Mouse (Mus musculus) urinary bladder, postnatal 4 days (tissue): ENCODE measurements at regions not wholly inside any gene's neighbourhood (a gene's known extent, or its start where the extent isn't known, plus 50 kb on each side); places are given as distances from the start of the nearest gene placed in this dataset.

Source experiments
- DNase-seq, 2 experiments: peaks; one replicate each; pipeline ENCODE4 v3.0.0; 2021 to 2022; ENCODE audit warnings: low spot score in 2 of 2

DNA sequence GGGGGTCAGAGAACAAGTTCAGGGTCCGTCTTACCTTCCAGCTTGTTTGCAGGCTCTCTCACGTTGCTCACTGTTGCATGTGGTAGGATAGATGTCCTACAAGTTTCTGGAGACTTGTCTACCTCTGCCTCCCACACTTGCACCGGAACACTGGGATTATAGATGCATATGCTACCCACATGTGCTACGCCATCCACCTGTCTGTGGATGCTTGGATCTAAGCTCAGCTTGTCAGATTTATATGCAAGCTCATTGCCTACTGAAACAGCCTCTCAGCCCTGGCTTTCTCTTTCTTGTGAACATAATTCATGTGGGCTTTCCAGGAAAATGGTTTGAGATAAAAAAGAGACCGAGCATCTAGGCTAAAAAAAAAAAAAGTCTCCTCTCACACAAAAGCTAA lies 353.0 kb downstream of the Nucb2 start:
- no peak for DNase-seq

DNA sequence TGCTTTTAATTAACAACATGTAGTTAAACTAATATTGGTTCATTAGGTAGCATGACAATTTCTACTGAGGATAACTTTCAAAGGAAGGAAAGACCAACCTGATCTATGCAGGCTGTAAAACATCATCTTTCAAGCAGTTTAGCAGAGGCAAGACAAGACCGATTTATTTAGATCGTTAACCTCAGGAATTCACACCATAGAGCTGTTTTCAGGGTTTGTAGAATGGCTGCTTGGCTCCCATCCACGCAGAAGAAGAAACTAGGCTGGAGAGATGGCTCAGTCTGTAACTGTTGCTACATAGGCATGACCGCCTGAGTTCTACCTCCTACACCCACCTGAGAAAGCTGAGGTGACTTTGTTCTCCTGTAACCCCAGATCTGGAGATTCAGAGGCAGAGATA lies 353.6 kb downstream of the Nucb2 start:
- no peak for DNase-seq

DNA sequence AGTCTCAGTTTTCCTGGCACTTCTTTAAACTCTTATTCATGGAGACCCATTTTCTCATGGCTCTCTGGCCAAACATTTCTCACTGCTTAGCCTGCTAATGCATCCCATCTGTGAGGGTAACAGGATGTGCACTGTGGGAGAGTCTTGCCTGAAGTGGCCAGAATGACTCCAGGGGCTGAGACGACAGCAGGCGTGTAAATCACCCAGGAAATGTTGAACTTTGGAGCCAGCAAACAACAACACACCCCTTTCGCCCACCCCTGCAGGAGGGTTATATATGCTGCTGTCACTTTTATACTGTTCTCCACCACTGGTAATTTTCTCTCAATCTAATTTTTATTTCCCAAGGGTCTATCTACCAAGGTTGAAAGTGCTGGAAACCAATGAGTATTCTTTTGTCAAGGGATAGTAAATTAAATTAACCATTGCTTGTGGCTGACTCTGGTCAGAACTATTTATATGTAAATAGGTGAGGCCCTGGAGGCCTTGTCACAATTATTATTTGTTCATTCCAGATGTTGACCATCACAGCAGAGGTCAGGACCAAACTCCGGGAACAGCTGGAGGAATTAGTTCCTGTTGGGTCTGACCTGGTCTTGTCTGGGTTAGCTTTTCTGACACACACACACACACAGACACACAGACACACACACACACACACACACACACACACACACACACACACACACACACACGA lies 378.2 kb downstream of the Nucb2 start:
- DNase-seq = no peak

DNA sequence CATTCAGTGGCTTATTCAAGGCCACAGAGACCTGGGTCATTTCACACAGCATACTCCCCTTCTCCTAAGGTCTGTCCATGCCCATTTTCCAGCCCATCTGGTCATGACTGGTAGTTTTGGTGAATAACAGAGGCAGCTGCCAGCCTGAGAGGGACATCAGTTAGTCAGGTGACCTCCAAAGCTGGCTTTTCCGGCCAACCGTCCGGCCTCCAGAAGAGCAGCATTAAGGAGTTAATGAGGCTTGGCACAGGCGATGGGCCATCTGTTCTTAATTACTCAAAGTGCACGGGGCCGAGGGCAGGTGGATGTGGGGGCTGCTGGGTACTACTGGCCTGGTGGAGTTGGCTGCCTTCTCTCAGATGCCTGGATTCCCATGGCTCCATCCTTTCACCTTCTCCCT lies 389.7 kb downstream of the Nucb2 start:
- DNase-seq = no peak

DNA sequence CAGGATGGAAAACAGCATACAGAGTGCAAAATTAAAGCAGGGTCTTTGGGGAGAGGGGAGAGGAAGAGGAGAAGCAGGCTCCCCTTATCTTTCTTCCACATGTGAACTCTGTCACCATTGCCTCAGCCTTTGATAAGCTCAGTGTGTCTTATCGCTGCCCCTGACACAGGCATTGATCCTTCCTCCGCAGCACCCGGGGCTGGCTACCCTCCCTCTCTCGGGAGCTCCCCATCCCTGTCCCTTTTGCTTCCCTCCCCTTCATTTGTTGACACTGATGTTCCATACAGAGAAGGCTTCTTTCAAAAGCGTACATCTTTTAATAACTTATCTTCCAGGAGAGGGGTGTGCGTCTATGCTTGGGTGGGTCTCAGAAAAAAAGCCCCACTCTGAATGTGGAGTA lies 411.6 kb downstream of the Nucb2 start:
- no peak for DNase-seq

DNA sequence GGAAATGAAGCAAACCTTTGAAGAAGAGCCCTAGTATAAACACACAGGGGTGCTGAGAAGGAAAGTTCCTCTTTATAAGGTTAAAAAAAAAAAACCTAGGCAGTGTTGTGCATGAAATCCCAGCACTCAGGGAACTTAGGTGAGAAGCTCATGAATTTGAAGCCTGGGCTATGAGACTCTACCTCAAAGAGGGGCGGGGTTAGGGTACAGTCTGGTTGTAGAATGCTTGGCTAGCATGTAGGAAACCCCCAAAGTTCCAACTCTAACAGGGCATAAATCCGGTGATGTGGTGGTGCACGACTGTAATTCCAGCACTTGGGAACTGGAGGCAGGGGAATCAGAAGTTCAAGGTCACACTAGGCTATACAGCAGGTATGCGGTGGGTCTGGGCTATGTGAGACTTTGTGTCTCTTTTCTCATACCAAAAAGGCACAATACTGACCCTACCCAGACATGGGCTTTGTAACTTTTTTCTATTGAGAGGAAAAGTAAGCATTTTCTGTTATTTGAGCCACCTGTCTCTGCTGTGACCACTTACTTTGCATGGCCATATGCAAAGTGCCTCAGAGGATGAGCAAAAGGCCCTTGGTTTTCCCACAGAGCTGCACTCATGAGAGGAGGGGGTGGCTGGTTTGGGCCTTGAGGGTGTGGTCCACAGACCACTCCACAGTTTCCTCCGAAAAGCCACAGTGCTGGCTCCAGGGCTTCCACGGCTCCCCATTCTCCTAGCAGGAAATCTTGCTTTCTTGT lies 413.9 kb downstream of the Nucb2 start:
- DNase-seq = no peak

DNA sequence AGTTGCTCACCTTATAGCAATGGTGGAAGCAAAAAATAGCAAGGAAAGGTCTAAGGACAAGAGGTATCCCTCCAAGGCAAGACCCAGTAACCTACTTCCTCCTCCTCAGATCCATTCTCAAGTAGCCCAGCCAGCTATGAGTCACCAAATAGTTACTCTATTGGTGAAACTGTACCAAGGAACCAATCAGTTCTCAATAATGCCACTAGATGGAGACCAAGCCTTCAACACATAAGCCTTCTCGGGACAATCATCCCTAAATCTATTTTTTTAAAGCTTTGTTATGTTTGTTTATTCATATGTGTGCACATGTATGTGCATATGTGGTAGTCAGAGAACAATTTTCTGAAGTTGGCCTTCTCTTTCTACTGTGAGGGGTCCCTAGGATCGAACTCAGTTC lies 434.3 kb upstream of the Xylt1 start:
- DNase-seq = no peak

DNA sequence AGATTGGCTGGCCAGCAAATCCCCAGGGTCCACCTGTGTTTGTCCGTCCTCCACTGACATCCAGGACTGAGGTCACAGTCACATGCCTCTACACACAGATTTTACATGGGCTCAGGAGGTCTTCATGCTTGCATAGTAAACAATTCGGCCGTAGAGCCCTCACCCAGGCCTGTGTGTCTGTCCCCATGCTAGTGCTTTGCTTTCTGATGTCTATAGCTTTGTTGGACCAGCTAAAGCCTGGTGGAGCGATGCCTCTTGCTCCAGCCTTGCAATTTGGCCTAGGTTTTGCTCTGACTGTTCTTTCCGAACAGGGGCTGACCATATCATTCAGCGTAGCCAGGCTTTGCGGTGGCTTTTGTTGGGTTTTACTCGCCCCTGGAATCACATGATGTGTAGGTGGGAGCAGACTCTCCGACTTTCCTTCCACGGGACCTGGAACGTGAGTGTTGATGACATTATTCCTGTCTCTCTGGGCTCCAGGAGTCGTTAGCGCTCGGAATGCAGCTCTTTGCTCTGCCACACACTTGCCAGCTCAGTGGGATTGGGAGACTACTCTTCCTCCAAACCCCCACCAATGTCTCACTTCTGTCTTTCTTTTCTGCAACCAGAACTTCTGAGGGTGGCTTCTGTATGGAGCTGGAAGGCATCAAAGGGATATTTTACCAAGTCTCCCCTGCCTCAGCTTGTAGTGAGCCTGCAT lies 421.4 kb upstream of the Xylt1 start:
- no peak for DNase-seq

DNA sequence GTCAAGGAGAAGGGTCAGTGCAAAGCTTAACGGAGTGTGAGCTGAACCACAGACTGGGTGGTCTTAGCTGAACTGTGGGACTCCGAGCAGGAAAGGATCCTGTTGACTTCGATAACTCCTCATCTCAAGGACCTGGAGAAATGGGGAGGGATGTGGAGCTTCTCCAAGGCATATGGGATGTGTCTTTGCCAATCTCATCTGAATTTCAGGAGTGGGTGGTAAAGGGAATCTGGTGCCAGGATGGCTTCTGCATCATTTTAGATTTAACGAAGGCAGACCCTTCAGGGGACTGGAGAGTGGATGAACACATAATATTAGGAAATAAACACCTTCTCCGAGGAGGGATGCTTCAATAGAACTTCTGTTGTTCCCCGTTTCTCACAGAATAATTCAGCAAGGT lies 416.9 kb upstream of the Xylt1 start:
- no peak for DNase-seq

DNA sequence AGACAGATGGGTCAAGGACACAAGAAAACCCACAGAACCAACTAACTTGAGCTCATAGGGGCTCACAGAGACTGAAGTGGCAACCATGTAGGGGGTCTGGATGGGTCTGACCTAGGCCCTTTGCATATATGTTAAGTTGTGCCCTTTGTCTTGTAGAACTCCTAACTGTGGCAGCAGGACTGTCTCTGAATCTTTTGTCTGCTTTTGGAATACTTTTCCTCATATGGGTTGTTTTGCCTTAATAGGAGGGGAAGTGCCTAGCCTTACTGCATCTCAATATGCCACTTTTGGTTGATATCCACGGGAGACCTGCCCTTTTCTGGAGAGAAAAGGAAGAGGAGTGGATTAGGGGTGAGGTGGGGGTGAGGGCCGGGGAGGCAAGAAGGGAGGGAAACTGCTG lies 389.4 kb upstream of the Xylt1 start:
- DNase-seq = no peak

DNA sequence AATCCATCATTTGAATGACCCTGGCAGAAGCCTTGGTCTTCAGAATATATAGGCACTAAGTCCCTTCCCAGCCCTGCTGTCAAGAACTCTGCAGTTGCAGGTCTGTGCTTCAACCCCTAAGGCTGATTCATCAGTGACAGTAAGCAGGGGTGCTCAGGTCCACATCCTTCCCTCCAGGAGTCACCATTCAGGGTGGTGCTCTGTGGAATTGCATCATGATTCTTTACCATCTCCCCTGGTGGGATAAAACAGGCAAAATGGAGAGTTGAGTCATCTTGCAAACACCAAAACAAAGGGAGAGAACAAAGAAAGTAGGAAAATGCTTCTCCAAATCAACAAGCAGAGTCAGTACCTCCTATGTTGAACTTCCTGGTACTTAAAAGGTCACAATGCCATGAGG lies 388.6 kb upstream of the Xylt1 start:
- no peak for DNase-seq

DNA sequence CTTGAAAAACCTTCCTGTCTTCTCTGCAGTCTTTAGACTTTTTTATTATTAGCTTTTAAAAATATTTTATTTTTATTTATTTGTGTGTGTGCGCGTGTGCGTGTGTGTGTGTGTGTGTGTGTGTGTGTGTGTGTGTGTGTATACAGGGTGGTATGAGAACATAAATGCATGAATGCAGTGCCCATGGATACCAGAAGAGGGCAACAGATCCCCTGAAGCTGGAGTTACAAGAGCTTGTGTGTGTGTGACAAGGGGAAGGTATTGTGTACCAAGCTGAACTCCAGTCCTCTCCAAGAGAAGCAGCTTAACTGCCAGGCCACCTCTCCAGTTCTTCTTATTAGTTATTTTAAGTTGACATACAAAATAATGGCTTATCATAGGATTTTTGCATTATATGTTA lies 385.0 kb upstream of the Xylt1 start:
- no peak for DNase-seq

DNA sequence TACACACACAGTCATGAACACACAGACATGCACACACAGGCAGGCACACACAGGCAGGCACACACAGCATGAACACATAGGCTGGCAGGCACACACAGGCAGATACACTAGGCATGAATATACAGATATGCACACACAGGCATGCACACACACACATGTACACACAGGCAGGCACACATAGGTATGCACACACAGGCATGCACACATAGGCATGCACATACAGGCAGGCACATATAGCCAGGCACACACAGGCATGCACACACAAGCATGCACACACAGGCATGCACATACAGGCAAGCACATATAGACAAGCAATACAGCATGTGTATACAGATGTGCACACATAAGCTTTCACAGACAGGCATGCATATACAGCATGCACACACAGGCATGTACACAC lies 377.6 kb upstream of the Xylt1 start:
- DNase-seq = no peak

DNA sequence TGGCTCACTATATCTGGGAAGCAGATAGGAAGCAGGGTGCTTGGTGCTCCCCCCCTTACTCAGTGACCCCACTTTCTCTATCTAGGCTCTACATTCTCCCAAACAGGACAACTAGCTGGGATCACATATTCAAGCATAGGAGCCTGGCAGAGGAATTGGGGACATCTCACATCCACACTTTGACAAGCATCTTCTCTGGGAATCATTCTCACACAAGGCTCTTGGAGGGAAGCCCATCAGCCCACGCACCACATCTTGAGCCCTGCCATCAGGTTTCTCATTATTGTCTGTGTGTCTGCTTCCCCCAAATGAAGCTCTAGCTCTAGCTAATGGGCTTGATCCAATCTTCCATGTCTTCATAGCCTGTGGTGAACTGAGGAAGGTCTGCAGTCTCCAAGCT lies 362.4 kb upstream of the Xylt1 start:
- no peak for DNase-seq

DNA sequence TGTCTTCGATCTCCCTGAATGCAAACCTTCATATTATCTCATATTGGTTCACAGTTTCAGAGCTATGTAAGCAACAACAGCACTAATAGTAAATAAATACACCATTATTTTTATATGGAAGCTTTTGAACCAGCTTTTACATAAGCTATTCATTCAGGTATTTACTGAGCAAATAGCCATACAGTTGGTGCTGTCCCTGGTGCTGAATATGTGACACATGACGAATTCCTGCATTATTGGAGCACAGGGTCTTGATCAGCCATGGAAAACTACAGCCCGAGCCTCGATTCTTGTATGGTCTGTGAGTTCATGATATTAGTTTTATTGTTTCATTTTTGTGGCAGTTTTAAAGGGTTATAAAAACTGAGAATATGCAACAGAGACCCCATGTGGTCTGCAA lies 359.1 kb upstream of the Xylt1 start:
- DNase-seq = no peak

DNA sequence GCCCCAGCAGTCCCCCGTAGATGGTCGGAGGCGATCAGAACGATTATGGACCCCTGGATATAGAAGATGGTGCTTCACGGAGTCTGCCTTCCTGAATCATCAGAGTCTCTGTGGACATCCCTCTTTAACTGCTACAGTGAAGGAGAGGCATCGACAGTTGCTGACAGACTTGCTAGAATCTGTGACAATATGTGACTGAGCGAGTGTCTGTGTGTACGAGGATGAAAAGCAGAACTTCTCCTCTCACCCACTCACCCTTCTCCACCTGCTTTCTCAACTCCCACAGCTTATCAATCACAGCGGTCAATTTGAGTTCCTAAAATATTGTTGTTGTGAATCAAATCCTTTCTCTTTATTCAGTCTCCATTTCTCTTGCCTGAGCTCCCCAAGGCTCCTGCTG lies 335.9 kb upstream of the Xylt1 start:
- no peak for DNase-seq

DNA sequence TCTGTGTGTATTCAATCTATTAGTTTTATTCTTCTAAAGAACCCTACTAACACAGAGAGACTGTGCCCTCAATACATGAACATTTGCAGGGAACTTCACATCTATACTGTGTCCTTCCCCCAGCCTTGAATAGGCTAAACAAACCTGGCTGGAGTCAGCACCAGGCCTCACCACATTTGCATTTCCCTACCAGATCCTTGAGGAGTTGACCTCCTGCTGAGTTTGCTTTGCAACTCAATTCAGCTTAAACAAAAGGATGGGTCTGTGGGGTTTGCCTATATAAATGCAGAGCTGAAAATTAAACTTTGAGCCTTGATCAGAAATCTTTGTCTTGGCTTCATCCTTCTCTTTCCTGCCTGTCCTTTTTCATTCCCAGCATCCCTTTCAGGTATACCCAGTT lies 331.5 kb upstream of the Xylt1 start:
- no peak for DNase-seq

DNA sequence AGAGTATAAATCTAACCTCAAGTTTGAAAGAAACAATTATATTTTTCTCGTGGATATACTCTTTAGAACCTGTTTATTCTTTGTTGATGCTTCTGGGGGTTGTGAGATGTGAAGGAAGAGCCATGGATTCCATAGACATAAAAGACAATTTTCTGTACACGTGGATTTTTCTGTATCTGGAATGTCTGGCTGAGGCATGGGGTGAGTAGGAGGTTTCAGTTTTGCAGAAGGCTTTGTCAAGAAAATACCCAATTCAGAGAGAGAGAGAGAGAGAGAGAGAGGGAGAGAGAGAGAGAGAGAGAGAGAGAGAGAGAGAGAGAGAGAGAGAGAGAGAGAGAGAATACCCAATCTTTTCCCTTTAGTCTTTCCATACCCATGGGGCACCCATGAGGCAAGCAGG lies 315.0 kb upstream of the Xylt1 start:
- DNase-seq = no peak

DNA sequence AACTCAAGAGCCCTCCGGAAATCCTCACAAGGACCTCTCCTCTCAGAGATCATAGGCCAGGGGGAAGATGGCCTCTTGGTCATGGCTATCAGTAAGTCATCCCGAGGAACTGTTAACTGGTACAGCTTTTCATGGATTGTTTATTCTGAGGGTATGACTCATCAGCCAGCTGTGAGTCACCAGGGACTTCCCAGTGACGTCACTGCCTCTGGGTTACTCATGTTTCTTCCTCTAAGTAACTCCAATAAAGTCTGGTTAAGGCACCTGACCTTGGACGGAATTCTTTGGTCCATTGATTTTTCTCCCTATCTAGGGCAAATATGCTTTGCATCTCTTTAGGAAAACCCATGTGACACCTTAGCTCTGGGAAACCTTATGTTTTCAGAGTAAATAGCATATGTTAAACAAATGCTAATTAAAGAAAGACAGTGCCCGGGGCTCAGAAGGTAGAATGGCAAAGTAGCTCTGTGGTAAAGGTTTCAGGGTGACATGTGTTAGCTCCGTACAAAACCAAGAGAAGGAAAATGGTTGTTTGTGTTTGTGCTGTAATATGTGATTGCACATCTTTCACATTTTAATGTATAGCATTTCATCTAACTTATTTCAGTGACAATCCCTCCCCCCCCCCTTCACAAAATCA lies 289.7 kb upstream of the Xylt1 start:
- no peak for DNase-seq

DNA sequence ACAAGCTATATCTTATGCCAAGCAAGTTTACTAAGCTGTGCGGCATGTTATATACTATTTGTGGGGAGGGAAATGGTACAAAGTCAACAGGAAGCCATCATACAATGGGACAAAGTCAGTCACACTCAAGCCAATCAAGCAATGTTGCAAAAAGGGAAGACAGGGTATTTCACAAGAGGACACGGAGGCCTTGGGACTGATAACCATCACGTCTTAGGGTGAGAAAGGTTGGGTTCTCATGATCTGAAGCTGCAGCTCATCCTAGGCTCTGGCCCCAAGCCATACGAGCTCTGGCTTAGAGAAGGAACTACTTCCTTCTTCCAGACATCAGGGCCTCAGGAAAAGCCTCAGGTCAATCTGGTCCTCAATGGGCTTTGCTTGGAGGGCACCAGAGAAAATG lies 287.9 kb upstream of the Xylt1 start:
- no peak for DNase-seq

DNA sequence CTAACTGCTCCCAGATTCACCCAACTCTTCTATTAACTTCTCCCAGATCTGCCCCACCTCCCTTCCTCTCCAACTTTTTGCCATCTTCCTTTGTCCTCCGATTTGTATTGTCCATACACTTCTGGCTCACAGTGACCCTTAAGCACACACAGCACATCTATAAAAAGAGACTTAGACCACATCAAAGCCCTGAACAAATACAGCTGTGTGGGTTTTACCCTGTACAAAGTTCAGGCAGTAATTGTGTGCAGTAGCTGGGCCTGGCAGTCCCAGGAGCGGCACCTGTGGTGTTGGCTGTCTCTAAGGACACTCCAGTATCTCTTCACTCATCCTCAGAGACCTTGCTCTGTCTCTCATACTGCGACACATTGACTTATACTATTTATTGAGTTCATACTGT lies 283.2 kb upstream of the Xylt1 start:
- DNase-seq = no peak

DNA sequence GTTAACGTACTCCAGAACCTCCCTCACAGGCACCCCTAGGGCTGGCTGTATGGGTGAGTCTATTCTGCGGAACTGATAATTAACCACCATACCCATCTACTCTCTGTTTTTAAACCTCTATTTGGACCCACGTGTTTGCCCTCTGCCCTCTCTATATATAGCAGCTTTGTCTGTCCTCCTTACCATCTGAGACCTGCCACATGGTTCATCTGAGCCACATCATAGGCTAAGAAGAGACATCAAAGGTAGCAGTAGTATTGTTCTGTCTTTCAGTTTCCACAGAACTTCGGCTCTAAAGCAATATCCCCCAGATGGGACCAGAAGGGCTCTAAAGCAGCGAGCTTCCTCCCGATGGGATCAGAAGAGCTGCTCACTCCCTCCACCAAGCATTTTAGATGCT lies 281.7 kb upstream of the Xylt1 start:
- DNase-seq = no peak

DNA sequence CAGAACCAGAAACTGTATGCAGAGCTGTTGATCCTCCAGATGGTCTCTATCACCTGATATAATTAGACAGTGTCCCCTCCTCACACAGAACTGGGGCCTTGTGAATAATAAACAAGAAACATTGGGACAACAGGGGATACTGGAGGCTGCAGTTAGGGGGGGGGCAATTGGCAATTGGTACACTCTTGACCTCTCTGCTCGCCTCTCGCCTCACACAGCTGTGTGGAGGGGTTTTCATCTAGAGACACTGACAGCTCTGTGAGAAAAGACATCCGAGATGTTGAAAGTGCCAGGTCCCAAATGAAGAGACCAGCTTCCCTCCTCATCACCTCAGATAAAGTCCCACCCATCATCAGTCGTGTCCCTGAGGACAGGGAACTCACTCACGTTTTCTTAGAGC lies 277.7 kb upstream of the Xylt1 start:
- DNase-seq = no peak
